Mouse (Mus musculus): ENCODE data around the gene Ifrd1.
"Not testable (repeated sequence)": the region's sequence is repeated elsewhere in the genome, so short reads cannot be mapped to it uniquely, and the experiment has no call there.

The Ifrd1 gene

DNA sequence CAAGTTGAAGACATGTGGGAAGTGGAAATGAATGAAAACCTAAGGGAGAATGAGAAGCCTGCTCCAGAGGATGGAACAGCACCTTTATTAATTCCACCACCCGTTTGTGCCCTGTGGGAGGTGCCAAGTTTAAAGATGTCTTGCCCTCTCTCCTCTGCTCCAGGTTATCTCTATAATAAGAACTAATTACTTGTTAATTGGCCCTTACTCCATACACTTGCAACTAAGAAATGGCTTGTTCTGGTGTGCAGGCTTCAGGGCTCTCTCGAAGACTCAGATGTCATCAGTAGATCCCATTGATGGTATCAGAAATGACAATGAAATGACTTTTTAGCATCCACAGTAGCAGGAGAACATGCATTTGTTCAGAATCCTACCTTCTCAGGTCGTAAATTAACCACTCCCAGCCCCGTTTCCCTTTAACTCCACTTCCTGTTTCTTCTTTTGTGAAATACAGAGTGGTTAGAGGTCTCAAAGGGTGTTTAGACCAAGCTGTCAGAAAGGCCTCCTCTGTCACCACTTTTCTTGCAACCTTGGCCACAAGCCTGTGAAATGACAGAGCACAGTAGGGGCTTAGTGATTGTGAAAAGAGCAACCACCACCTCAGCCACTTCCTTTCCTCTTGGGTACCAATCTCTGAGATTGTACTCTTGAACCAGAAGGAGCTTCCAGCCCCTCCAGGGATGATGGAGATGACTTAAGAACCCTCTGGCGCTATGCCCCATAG lies at the start of gene Ifrd1:
Gene Ifrd1 (minus strand): TSS at position 51 of the 727 bp plus-strand sequence.
- peak; percentile 26 for DNase-seq (ENCODE audit: low read depth, low spot score)

DNA sequence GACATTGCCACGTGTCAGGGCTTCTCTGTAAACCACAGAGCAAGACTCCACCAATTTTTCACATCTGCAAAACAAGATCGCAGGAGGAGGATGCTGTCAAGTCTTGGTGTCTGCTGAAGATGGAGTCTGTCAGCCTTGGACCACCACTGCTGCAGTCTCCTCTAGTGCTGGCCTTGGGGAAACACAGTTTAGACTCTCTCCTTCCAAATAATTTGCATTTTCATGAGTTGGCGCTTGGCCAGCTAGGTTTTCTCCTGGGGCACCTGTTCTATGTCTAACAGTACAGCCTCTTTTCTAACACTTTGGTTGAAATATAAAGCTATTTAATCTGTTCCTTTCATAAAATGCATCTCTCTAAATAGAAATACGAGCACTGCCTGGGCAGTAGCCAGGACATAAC lies 38.2 kb upstream of the Ifrd1 start:
- DNase-seq (ENCODE audit: low read depth, low spot score): no peak

DNA sequence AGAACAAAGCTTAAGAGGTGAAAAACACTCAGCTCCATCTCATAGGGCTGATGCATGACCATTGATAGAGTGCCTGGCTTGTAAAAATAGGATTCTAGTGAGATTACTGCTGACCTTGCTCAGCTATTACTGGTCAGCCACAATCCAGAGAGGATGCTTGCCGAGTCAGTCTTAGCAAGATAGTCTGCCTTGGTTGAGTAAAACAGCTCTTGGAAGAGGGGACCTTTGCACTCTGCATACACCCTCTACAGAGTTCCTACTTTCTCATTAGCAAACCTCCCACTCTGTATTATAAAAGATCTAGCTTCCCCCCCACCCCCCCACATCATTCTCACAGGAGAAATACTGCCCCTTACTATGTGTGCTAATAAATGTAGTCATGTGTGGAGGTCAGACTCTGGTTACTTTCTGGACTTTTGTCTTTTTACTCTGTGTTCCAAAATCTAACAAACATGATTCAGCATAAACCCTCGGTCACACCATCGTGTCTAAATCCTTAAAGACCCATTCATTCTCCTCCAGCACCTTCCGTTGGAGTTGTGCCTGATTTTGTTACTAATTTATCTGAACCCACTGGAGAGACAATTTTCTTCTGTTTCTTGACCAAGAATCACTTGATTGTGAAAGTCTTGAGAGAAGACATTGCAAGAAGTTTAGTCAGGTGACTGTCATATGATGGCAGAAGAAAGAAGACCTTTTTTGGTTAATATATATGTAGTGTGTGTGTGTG lies 32.5 kb upstream of the Ifrd1 start:
- DNase-seq (ENCODE audit: low read depth, low spot score): no peak

DNA sequence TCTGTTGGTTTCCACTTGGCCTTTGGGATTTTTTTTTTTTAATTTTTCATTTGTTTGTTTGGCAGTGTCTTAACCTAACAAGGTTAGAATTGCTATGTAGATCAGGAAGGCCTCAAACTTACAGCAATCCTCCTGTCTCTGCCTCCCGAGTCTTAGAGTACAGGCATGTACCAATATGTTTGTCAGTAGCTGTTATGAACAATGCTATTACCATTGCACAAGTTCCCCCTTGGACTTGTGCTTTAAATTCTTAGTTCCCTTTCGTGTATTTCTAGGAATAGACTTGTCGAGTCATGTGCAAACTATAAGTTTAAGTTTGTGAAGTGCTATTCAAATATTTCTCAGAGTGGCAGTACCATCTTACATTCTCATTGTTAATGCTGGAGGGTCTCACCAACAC lies 29.3 kb upstream of the Ifrd1 start:
- no peak for DNase-seq (ENCODE audit: low read depth, low spot score)

DNA sequence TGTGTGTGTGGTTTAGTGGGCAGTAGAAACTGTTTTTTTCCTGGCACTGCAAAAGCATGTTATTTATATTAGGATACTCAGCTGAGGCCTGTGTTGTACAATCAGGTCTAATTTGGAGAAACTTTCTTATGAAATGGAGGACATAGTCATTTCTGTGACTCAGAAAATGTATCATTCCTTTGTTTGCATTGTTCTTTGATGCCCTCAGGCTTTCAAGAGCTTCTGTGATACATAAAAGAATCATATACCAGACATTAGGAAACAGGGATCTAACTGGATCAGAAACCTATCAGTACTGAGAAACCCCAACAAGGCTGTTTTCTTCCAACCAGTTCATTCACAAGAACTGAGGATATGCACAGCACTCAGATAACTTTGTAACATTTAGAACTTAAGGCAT lies 26.6 kb upstream of the Ifrd1 start:
- DNase-seq (ENCODE audit: low read depth, low spot score): no peak

DNA sequence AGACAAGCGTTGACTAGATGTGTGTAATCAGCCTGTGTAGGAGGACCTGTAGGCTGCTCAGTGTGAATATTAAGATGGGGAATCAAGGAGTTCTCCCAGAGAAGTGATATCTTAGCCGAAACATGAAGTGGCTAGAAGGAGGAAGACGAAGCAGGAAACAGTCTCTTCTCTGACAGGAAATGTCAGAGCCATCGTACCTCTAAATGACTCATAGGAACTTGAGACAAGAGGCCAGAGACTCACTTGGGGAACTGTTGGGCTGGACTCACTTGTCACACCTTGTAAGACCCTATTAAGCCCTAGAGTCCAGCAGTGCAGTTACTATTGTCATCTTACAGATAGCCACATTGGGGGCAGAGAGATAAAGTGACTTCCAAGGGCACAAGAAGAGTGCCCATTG lies 25.0 kb upstream of the Ifrd1 start:
- DNase-seq (ENCODE audit: low read depth, low spot score): peak; percentile 18

DNA sequence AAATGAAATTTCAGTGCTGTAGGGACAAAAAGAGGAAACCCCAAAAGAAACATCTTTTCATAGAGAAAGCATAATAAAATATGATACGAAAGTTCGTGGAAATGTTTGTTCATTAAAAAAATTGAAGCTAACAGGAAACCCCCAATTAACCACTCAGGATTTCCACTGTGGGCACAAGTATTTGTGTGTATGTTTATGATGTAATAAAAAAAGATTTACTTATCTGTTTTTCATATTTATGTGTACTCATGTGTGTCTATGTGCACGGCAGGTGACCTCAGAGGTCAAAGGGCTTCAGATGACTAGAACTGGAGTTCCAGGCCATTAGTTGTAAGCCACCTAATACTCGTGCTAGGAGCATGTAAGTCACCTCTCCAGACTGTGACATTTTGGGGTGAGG lies 24.4 kb upstream of the Ifrd1 start:
- peak; percentile 8 for DNase-seq (ENCODE audit: low read depth, low spot score)

DNA sequence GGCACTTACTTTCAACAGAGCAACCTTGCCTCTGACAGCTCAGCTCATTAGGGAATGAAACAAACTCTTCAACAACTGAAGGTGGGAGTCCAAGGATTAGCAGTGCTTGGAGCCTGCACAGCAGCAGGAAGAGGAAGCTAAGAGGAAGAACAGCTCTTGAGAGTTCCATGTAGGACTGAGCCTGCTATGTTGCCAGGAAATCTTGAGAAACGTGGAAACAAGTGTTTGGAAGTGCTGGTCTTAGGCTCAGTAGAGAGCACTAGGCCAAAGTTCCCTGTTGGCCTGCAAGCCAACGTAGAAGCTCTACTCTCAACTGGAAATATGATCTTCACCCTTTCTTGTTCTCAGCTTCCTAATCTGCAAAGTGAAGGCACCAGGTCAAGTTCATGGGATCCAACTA lies 20.0 kb upstream of the Ifrd1 start:
- no peak for DNase-seq (ENCODE audit: low read depth, low spot score)

DNA sequence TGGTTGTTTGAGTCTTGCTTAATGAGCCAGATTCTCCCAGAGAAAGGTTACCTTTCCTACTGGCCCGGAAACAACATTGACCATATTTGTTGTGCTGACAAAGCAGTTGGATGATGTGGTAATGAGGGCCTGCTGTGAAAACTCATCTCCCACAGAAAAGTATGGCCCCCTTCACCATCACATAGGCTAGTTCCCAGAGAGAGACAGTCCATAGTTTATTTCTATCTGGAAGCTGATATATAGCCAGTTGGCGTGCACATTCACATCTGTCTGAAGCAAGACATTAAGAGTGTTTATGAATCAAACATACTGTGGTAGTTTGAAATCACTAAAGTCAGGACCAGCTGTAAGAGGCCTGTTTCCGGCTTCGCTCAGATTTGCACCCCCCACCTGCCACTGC lies 15.4 kb upstream of the Ifrd1 start:
- DNase-seq (ENCODE audit: low read depth, low spot score): no peak

DNA sequence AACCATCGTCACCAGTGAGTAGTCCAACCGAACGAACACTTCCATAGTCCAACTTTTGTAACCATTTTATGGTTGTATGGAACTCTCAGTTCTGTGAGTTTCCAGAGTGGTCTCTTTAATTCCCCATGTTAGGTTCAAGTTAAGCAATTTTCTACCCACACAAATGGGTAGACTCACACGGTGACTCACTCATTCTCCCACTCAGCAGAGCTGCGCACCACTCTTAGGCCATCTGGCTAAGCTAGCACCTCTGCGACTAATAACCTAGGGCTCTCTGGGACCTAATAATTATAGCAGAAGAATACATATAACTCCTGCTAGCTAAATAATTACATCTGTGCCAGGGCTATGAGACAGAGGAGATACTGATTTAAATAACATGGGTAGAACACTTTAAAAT lies 14.7 kb upstream of the Ifrd1 start:
- no peak for DNase-seq (ENCODE audit: low read depth, low spot score)

DNA sequence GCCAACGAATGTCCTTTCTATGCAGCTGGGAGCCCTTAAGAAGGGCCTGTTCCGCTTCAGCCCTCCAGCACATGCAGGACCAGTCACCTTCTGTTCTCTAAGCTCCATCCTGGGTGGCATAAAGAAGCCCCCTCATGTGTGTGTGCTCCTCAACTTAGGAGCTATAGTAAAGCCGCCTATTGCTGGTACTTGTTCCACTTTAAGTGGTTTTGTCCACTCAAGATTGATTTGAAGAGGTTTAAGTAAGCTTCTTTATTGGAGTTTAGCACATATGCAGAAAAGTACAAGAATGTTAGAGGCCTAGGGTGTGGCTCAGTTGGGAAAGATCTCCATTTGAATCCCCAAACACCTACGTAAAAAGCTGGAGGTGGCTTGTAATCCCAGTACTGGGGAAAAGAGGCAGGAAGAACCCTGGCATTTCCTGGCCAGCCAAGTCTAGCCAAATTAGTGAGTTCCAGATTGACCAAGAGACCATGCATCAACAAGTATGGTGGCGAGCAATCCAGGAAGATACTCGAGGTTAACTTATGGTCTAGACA lies 10.2 kb upstream of the Ifrd1 start:
- DNase-seq (ENCODE audit: low read depth, low spot score): no peak

DNA sequence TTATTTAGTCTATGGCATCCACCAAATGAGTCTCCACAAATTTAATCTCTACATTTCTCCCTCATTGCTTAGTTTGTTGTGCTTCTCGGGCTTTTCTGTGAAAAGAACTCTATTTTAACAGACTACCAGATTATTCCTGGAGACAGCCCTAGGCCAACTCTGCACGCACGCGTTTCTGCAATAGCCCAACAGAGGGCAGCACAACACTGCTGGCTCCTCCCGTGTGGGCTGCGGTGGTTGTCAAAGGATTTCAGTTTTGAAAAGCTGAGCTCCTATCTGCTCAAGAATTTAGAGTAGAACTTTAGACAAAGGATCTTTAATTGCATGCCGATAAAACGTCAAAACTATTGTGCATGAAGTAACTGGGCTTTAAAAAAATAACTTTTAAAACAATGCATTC lies 8.9 kb upstream of the Ifrd1 start:
- peak; percentile 84 for DNase-seq (ENCODE audit: low read depth, low spot score)

DNA sequence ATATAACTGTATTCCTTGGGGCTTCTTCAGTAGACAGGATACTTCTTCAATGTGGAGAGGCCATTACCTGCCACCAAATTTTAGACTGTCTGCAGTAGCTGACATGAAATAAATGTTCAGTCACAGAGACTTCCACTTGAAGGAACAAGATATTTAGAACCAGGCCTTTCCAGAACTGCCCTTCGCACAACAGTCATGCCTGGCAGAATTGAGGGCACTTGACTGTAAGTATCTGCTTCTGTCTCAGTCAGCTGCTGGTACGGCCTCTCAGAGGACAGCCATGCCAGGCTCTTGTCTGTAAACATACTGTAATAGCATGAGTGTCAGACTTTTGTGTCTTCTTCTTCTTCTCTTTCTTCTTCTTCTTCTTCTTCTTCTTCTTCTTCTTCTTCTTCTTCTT lies 8.2 kb upstream of the Ifrd1 start:
- DNase-seq (ENCODE audit: low read depth, low spot score): no peak

DNA sequence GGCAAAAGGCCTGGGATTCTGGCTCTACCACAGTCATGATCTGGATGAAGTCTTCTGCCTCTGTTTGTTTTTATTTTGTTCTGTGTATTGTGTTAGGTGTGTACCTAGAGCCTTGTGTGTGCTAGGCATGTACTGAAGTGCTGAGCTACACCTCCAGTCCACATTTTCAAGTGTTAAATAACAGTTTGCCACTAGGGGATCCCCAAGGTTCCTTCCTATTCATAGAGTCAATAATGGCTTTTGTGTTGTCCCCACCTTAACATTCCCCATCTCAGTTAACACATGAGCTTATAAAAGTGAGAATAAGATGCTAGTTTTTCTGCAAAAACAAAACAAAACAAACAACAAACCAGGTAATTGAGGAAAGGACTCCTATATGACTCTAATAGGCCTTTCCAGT lies 7.7 kb upstream of the Ifrd1 start:
- DNase-seq (ENCODE audit: low read depth, low spot score): no peak

DNA sequence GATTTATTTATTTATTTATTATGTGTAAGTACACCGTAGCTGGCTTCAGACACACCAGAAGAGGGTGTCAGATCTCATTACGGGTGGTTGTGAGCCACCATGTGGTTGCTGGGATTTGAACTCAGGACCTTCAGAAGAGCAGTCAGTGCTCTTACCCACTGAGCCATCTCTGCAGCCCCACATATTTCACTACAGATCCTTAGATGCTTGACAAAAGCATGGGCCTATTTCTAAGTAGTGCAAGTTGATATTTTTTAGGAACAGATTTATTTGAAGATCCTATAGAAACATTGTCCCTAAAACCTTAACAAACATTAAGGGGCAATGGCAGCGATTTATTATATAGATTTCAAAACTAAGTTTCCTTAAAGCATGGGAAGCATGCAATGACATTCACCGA lies 7.0 kb upstream of the Ifrd1 start:
- not testable (repeated sequence) for DNase-seq (ENCODE audit: low read depth, low spot score)

DNA sequence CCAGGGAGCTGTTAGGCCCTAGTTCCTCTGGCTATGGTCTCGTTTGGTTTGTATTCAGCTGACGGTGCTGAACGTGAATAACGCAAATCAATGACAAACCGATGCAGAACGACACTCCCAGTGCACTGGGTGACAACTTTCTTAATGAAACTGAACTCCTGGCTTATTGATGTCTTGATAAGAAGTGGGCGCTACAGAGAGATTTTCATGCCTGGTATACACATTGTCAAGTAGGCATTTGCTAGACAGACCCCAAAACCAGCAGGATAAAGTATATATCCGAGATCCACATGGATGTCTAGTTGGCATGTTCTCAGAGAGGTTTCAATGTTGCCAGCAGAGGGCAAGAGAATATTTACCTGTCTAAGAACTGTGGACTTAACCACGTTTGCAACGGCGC lies 6.4 kb upstream of the Ifrd1 start:
- no peak for DNase-seq (ENCODE audit: low read depth, low spot score)

DNA sequence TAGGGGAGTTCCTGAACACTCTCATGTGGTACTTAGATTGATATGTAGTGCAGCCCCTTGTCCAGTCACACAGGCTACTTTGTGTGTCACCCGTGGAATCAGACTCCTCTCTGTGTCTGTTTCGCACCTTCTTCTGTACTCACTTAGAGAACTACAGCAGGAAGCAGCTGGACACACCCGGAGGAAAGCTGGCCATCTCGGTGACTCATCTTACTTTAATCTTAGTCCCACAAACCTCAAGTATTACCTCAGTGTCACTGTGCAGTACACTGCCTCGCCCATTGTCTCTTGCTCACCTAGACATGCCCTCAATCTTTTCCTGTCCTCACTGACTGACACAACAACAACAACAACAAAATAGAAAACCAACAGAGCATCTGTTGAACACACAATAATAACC lies 4.9 kb upstream of the Ifrd1 start:
- DNase-seq (ENCODE audit: low read depth, low spot score): peak; percentile 19

DNA sequence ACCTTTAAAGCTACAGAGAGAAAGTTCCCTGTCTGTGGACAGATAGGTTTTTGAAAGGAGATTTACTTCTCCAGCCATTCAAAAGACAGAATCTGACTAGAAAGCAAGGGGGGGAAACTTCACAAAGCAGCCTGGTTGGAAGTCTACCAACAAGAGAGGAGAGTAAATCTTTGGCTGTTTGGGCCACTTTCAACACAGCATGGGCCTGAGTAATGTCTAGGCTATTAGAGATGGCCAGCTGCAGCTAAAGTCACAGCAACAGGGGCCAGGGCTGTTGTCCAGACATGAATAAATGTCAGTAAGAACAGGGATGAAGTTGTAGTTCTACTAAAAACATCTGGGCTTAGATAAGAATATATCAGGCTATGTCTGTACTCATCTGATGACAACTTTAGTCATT lies 2.0 kb upstream of the Ifrd1 start:
- no peak for DNase-seq (ENCODE audit: low read depth, low spot score)

DNA sequence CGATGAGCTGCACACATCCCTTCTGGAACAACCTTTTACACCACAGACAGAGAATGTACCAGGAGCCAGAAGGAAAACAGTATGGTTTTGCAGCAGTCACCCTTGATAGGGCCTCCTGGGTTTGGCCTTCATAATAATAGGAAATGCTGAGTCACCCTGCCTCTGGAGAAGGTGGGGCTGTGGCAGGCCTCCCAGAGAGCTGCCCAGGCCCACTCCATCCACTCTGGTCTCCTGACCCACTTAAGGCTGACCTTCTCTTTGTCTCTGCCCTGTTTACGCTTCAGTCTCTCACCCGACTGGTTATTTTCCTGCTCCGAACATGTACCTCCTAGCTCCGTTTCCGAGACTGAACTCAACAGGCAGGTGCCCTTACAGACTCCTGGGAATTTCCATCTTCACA lies 328 bp downstream of the Ifrd1 start:
- DNase-seq (ENCODE audit: low read depth, low spot score): no peak

DNA sequence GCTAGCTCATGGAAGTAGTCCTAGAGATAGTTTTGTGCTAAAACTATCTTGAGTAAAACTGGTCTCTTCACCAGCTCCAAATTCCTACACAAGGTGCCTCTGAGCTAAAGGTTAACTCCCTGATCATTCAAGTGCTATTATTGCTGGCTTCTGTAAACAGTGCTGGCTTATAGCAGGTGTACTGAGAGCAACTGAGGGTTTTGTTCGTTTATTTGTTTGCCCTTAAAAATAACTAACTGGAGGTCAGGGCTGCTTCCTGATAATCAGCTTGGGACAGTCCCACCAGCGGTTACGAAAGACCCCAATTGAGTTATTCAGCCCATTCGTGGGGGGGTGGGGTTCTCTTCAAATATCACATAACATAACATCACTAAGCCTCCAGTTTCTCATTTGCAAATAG lies 920 bp downstream of the Ifrd1 start:
- no peak for DNase-seq (ENCODE audit: low read depth, low spot score)

DNA sequence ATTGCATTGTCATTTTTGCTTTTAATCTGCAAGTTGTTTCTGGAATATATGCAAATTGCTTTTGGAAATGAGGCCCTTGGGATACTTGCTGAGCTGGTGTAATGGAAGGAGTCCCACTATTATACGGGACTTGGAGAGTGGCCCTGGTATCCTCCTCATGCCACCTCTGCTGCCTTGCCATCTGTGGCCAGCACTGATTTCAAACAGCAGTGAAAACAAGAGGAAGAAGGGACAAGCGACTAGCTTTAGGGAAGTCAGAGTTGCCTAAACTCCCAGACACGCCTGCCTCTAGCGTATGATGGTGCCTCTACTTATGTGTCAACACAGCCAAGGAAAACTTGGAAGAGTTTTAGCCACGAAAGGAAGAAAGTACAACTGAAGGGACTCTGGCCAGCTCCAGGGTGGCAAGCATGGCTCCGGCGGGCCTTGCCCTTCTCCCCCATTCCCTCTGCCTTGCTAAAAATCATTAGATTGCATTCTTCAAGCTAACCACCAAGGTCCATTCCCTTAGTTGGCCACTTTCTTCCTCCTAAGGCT lies 2.8 kb downstream of the Ifrd1 start:
- no peak for DNase-seq (ENCODE audit: low read depth, low spot score)

DNA sequence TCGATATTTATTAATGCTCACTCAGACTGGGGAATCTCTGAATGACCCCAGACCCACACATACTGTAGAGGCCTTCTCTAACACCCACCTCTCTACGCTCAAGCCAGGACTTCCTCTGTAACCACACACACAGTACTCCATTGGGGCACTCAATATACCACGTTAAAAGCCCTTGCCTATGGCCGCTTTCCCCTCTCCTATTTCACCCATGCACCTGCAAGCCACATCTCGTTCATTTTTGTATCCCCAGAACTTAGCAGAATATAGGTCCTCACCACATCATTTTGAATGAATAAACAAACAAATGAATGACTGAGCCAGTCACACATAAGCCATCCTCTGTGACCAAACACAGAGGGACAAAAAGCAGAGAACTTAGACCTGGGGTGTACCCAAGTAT lies 3.4 kb downstream of the Ifrd1 start:
- no peak for DNase-seq (ENCODE audit: low read depth, low spot score)

DNA sequence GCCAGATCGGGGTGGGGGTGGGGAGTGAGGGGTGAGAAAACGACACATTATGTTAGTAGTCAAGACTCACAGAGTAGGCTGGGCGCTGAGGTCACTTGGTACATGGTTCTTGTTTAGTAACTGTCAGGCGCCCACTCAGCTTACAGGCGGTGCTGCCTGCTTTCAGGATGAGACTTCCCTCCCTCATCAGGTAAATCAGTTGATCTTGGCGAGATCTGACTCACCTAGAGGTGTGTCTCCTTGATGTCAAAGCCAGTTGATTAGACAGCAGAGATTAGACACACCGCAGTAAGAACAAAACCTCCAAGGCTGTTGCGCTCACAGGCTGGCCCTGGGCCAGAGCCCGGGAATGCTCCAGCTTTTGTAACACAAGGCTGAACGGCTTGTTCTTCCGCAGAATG lies 4.5 kb downstream of the Ifrd1 start:
- DNase-seq (ENCODE audit: low read depth, low spot score): peak; percentile 31
